Mouse (Mus musculus) bone marrow macrophage, adult 2 months (primary cell): Measurements from ENCODE around the gene Inhbc. TPM values are rescaled to one million over a fixed set of nuclear protein-coding genes. Genes with fewer than 3 reads are reported as not detected.
"Not testable (repeated sequence)": the region's sequence is repeated elsewhere in the genome, so short reads cannot be mapped to it uniquely, and the experiment has no call there.

Experiments used
- H3K27ac ChIP-seq: 2 replicates; pipeline ENCODE4 v1.5.1; 2012; ENCODE audit warnings: low read depth, low read length; ENCODE audit not compliant: insufficient read depth
- H3K4me1 ChIP-seq: 2 replicates; pipeline ENCODE4 v1.6.1; 2012; ENCODE audit warnings: low read length; ENCODE audit not compliant: control insufficient read depth, insufficient read depth
- H3K4me3 ChIP-seq: 2 replicates; pipeline ENCODE4 v1.5.1; 2012; ENCODE audit warnings: mild to moderate bottlenecking, low read length, moderate library complexity; ENCODE audit not compliant: insufficient read depth
- CTCF ChIP-seq: IDR thresholded peaks from 2 replicates; pipeline ENCODE4 v1.5.1; 2012; ENCODE audit warnings: low read depth, mild to moderate bottlenecking, low read length, moderate library complexity
- POLR2A ChIP-seq: IDR thresholded peaks from 2 replicates; pipeline ENCODE4 v1.6.1; 2012; ENCODE audit warnings: mild to moderate bottlenecking, low read depth, low read length, borderline replicate concordance
- polyA plus RNA-seq: library from polyadenylated mRNA; stranded (reverse); fragments of >200 nt; gene quantifications from 2 replicates; pipeline ENCODE4 v1.2.4, GENCODE M21; 2012; ENCODE audit not compliant: missing spikeins, insufficient read depth, insufficient read length

The Inhbc gene
- polyA plus RNA-seq, 1 experiment = not detected

DNA sequence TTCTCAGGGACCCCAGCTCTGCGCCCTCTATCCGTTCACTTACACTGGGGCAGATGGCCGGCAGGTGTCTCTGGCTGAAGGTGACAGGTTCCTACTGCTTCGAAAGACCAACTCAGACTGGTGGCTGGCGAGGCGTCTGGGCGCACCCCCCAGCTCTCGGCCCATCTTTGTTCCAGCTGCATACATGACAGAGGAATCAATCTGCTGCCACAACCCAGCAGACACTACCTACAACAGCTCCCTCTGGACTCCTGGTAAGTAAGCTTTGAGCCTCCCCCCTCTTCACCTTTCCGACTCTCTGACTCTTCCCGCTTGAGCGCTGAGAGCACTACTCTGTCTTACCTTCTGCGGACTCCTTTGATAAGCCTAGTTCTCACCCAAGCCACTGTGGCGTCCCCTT lies 48.1 kb downstream of the Inhbc start:
- no peak for TF ChIP-seq CTCF
- TF ChIP-seq POLR2A = no peak
- H3K4me1 ChIP-seq = peaks cover 45% of the 10 kb centered on the region
- H3K4me3 ChIP-seq = no peak overlapping the region
- H3K27ac ChIP-seq = no peak overlapping the region

DNA sequence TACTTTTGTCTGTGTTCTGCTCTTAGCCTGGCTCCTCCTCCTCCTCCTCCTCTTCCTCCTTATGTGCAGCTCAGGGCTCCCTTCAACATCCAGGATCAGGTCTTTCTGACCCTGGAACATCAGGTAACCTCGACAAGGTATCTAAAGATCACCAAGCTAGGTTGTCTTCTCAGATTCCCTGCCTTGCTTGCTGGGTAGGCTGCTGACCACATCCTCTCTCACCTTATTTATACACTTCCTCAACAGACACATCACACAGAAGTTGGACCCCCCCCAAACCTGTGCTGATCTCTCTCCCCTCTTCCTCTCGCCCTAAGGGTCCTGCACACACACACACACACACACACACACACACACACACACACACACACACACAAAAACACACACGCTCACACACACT lies 48.6 kb downstream of the Inhbc start, which contains the start of gene Arhgap9:
TSS of gene Arhgap9 (plus strand) at position 344 of the 400 bp plus-strand sequence.
- peak within 1 kb of the TSS; percentile 96 for H3K27ac ChIP-seq
- H3K4me1 ChIP-seq = peaks cover 45% of the 10 kb centered on the region
- peak within 1 kb of the TSS; percentile 59 for H3K4me3 ChIP-seq
- TF ChIP-seq CTCF = no peak
- TF ChIP-seq POLR2A = no peak

DNA sequence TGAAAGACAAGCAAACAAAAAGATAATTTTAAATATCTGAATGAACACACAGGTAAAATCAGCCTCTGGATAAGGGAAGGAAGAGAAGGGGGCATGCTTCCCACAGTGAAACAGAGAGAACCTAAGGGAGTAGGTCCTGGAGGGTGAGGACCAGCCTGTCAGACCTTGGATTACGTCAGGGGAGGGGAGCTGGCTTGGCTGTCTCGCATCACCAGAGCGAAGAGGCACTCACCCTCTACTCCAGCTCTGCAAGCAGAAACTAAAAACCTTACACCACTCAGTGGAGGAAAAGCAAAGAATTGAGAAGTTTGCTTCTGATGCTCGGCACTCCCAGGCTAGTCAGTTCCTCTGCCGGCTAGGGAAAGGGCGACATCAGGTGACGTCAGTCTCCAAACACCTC lies 50.3 kb downstream of the Inhbc start:
- H3K4me1 ChIP-seq = peaks cover 38% of the 10 kb centered on the region
- TF ChIP-seq CTCF (no peak), POLR2A (no peak)
- H3K27ac ChIP-seq = no peak overlapping the region
- H3K4me3 ChIP-seq = no peak overlapping the region

DNA sequence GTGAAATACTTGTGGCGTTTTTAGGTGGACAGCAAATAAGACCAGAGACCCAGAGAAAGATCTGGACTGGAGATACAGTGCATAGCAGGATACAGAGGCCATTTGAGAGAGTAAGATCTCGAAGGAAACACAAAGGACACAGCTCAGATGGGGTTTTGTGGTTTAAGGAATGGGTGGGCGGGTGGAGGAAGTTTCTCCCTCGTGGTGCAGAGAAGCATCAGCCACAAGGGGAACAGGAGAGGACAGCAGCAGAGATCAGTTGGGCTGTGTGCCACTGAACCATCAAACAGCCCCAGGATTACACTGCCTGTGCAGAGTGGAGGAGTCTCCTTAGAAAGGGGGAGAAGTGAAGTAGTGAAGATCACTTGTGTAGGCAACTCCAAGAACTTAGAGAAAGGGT lies 52.2 kb downstream of the Inhbc start:
- H3K4me3 ChIP-seq = no peak overlapping the region
- TF ChIP-seq POLR2A = no peak
- TF ChIP-seq CTCF = no peak
- peak overlapping the region; percentile 50 for H3K27ac ChIP-seq
- peaks cover 37% of the 10 kb centered on the region for H3K4me1 ChIP-seq

DNA sequence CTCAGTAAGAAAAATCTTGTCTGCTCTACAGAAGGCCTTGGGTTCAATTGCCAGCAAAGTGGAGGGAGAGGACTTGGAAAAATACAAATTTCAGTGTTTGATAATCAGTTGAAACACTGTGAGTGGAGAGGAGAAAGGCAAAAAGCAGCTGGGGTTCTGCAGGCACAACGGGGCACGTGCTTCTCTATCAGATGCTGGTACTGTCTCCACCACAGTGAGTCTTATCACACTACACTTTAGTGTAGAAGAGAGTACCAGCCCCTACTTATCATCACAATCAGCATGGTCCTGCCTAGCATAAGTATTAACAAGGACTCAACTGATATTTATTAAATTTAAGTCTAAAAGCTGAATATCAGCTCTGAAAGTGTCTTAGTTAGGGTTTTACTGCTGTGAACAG lies 53.0 kb downstream of the Inhbc start:
- no peak for TF ChIP-seq CTCF
- Histone ChIP-seq H3K4me3 (no peak overlapping the region), H3K27ac (no peak overlapping the region), H3K4me1 (peaks cover 36% of the 10 kb centered on the region)

DNA sequence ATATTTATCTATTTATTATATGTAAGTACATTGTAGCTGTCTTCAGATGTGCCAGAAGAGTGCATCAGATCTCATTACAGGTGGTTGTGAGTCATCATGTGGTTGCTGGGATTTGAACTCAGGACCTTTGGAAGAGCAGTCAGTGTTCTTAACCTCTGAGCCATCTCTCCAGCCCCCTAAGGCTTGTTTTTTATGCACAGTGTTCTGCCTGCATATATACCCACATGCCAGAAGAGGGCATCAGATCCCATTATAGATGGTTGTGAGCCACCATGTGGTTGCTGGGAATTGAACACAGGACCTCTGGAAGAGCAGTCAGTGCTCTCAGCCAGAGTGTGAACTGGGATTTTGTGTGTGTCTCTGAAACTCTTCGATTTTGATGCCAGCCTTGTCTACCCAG lies 55.3 kb downstream of the Inhbc start:
- not testable (repeated sequence) for H3K4me3 ChIP-seq, H3K27ac ChIP-seq
- H3K4me1 ChIP-seq = peaks cover 30% of the 10 kb centered on the region

DNA sequence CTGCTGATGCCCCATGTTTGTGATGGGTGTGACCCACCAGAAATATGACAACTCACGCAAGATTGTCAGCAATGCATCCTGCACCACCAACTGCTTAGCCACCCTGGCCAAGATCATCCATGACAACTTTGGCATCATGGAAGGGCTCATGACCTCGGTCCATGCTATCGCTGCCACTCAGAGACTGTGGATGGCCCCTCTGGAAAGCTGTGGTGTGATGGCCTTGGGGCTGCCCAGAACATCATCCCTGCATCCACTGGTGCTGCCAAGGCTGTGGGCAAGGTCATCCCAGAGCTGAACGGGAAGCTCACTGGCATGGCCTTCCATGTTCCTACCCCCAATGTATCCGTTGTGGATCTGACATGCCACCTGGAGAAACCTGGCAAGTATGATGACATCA lies 56.7 kb downstream of the Inhbc start:
- H3K27ac ChIP-seq, H3K4me3 ChIP-seq: not testable (repeated sequence)
- peaks cover 31% of the 10 kb centered on the region for H3K4me1 ChIP-seq

DNA sequence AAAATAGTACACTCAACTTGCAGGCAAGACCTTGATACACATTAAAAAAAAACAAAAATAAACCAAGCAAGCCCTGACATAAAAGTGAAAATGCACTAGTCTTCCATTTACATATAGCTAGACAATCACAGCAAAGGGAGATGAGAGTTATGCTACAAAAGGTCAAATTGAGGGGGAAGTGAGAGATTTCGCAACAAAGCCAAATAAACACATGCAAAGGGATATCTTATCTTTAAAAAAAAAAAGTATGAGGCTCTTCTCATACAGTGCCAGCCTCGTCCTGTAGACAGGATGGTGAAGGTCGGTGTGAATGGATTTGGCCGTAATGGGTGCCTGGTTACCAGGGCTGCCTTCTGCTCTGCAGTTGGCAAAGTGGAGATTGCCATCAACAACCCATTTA lies 57.4 kb downstream of the Inhbc start:
- no peak for TF ChIP-seq POLR2A
- TF ChIP-seq CTCF = no peak
- Histone ChIP-seq H3K4me3 (peak overlapping the region; percentile 85; the same call in 1 of the 2 replicates), H3K27ac (peak overlapping the region; percentile 88), H3K4me1 (peaks cover 26% of the 10 kb centered on the region)

DNA sequence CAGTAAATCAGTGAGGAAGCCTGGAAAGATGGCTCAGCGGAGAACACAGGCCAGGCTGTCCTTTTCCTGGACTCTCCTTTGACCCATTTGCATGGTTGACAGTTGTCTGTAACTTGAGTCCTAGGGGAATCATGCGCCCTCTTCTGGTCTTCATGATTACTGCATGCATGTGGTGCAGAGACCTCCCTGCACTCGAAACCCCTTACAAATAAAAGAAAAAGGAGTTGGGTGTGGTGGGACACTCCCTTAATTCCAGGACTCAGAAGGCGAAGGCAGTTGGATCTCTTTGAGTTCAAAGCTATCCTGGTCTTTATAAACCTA lies 57.9 kb downstream of the Inhbc start:
- peak overlapping the region; percentile 85 for H3K4me3 ChIP-seq
- peaks cover 21% of the 10 kb centered on the region for H3K4me1 ChIP-seq
- TF ChIP-seq POLR2A = no peak
- peak; percentile 53; the same call in 1 of the 2 replicates for TF ChIP-seq CTCF
- H3K27ac ChIP-seq = peak overlapping the region; percentile 88

DNA sequence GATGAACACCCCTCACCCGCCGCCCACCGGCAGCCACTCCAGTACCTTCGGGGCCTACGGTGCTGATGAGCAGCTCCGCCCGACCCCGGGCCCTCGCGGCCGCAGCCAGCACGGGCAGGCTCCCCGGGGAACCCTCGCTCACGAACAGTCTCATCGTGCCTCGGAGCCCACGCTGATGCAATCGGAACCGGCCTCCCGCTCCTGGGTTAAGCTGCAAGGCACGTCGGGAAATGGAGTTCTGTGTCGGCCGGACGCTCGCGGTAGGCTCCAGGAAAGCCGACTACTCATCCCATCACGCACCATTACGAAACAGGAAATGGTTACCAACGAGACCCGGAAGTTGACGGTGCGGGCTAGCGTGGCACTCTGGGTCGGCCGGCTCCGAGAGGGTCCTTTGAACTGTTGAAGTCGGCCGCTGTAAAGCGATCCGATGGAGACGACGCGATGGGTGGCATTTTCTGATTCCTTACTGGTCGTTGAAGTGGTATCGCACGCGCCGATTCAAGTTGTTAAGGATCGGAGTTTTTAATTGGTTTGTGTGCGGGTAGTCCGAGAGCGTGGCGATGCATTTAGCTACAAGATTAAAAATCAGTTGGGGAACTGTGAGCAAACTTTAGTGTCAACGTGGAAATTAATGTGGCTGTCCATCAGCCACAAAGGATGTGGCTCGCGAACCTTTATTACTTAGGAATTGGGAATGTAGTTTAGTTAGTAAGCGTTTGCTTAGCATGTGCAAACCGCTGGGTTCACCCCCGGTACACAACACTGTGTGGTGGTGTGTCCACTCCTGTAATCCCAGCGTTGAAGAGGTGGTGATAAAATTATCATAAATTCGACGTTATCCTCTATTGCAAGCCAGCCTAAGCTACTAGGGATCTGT lies 58.5 kb downstream of the Inhbc start, which contains the start of gene Mars:
TSS of gene Mars (minus strand) at position 311 of the 880 bp plus-strand sequence.
- H3K27ac ChIP-seq = peak within 1 kb of the TSS; percentile 88
- no peak for TF ChIP-seq CTCF
- TF ChIP-seq POLR2A = no peak
- peak within 1 kb of the TSS; percentile 85 for H3K4me3 ChIP-seq
- peaks cover 20% of the 10 kb centered on the region for H3K4me1 ChIP-seq
